9 mouse cellular contexts compared by ENCODE assay signal in the genomic region with DNA sequence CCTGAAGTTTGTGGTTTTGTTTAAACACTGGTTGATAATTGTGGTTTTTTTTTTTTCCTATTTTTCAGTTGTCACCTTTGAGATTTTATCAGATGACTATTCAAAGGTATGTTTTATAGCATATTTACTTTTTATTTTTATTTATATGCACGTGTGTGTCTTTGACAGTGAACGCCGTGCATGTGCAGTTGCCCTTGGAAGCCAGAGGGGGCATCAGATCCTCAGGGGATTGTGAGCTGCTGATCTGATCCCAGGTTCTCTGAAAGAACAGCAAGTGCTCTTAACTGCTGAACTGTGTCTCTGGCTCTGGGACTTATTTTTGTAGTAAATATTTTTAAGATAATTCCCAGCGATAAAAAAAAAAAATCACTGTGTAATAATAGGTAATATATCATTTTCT. TPM values are rescaled to one million over a fixed set of nuclear protein-coding genes. Genes with fewer than 3 reads are reported as not detected.
A peak's percentile ranks its signal among the peaks of the same experiment; 100 is the strongest.
DNase-seq lines count a peak whose midpoint lies in the region; ATAC-seq and TF ChIP-seq lines count a peak whose summit lies in the region.
"Had no signal": no experiment of that assay in that cellular context is flagged by ENCODE, and none has a peak within 500 bp of the region (broad histone marks: within the 10 kb centered on the region; RNA-seq: fewer than 3 reads in every experiment).

No protein-coding gene starts in this region.

- no peak for TF ChIP-seq EP300 in CH12.LX (IDR thresholded peaks at IDR 0.05; ENCODE audit: low read length)

- no peak for ATAC-seq in frontal cortex, adult (ENCODE audit: low TSS enrichment)
- ATAC-seq: intestine, embryonic 16.5 days had no signal

- H3K27me3 ChIP-seq in cerebellum, adult 2 months (ENCODE audit: control insufficient read depth, insufficient read depth, low read length), result no peaks in the 10 kb centered on the region
- no peaks in the 10 kb centered on the region for H3K27me3 ChIP-seq in CH12.LX (replicated peaks)

- in situ Hi-C loops in CH12.LX (cut with MboI; ENCODE audit: low pct_ligation_motif_present, low pct_unique_long_range_greater_than_20kb, low sequenced_read_pairs), result loop anchor here (25.0 kb wide), 1 partner anchor 305 kb away; no protein-coding TSS in a partner anchor

- H3K9ac ChIP-seq in CH12.LX (ENCODE audit: insufficient read depth, low read depth), result no peak overlapping the region

- dilution Hi-C loops in CH12.LX (cut with MboI; ENCODE audit: extremely low pct_ligation_motif_present, extremely low pct_unique_long_range_greater_than_20kb, low sequenced_read_pairs), result no loop called here

- peak; percentile 5; the same call in 1 of the 2 replicates for TF ChIP-seq RAD21 in CH12.LX (IDR thresholded peaks at IDR 0.05; ENCODE audit: low read depth, low read length)

- DNase-seq in cerebellum, adult 2 months, result no peak
- no peak for DNase-seq in cerebellum, postnatal 4 days (ENCODE audit: low spot score in 2 of 2)
- DNase-seq in layer of hippocampus, adult 2 months (ENCODE audit: low spot score in 2 of 2), result no peak
- DNase-seq in layer of hippocampus, postnatal 36 days, result no peak
- no peak for DNase-seq in CH12.LX (ENCODE audit: extremely low read depth)
- no peak for DNase-seq in MN1 (ENCODE audit: low spot score)

- no peak for TF ChIP-seq POLR2A in cerebellum, adult 2 months (IDR thresholded peaks at IDR 0.05; ENCODE audit: borderline replicate concordance, insufficient read depth, low read length)
- no peak for TF ChIP-seq POLR2A in CH12.LX (IDR thresholded peaks at IDR 0.05; ENCODE audit: low read depth, low read length)
- TF ChIP-seq POLR2A in cortical plate, adult 2 months (IDR thresholded peaks at IDR 0.05; ENCODE audit: extremely low read depth, insufficient read depth, low read length), result no peak

- peaks cover 62 to 97% of the 10 kb centered on the region in 2 experiments for H3K36me3 ChIP-seq in CH12.LX (replicated peaks in 1 of 2; ENCODE audit: control insufficient read depth in 1 of 2, insufficient read depth in 1 of 2, low read length in 1 of 2)

- TF ChIP-seq CTCF in cerebellum, adult 2 months (IDR thresholded peaks at IDR 0.05; ENCODE audit: borderline replicate concordance, insufficient read depth, low read depth, low read length), result peak; percentile 24; the same call in 1 of the 2 replicates
- peak; percentile 75 for TF ChIP-seq CTCF in layer of hippocampus, adult 2 months (conservative IDR thresholded peaks at IDR 0.05)
- TF ChIP-seq CTCF in CH12.LX (conservative IDR thresholded peaks at IDR 0.05 in 1 of 2, IDR thresholded peaks at IDR 0.05 in 1 of 2; ENCODE audit: low read depth in 2 of 2, low read length in 2 of 2), result peak; percentile 21 to 44; a peak in 2 of 4 replicates
- peak; percentile 20; the same call in 1 of the 2 replicates for TF ChIP-seq CTCF in cortical plate, adult 2 months (IDR thresholded peaks at IDR 0.05; ENCODE audit: extremely low read depth, insufficient read depth, low read length)

- H3K4me3 ChIP-seq in cerebellum, adult 2 months (replicated peaks; ENCODE audit: insufficient read depth, low read depth, low read length), result no peak overlapping the region
- no peak overlapping the region for H3K4me3 ChIP-seq in layer of hippocampus, adult 2 months
- no peak overlapping the region for H3K4me3 ChIP-seq in CH12.LX (replicated peaks in 1 of 3; ENCODE audit: low read depth in 2 of 3, low read length in 2 of 3, poor library complexity in 1 of 3)
- H3K4me3 ChIP-seq in cortical plate, adult 2 months (ENCODE audit: insufficient read depth, low read length), result no peak overlapping the region

- no peaks in the 10 kb centered on the region for H3K9me3 ChIP-seq in CH12.LX (replicated peaks; ENCODE audit: low read length)

- H3K4me2 ChIP-seq in CH12.LX (ENCODE audit: insufficient read depth, low read depth, poor library complexity, severe bottlenecking), result no peak overlapping the region

- H3K4me1 ChIP-seq in cerebellum, adult 2 months (ENCODE audit: control insufficient read depth, insufficient read depth, low read length), result no peaks in the 10 kb centered on the region
- no peaks in the 10 kb centered on the region for H3K4me1 ChIP-seq in CH12.LX (ENCODE audit: control insufficient read depth in 1 of 2, insufficient read depth in 2 of 2)
- no peaks in the 10 kb centered on the region for H3K4me1 ChIP-seq in cortical plate, adult 2 months (ENCODE audit: control insufficient read depth, insufficient read depth, low read length)

- H3K79me2 ChIP-seq in CH12.LX (replicated peaks; ENCODE audit: control insufficient read depth, extremely low read depth, insufficient read depth, poor library complexity, severe bottlenecking), result no peaks in the 10 kb centered on the region

- no peak overlapping the region for H3K27ac ChIP-seq in cerebellum, adult 2 months (ENCODE audit: insufficient read depth, low read length)
- no peak overlapping the region for H3K27ac ChIP-seq in layer of hippocampus, adult 2 months
- no peak overlapping the region for H3K27ac ChIP-seq in CH12.LX (ENCODE audit: insufficient read depth, low read depth)
- H3K27ac ChIP-seq in cortical plate, adult 2 months (ENCODE audit: insufficient read depth, low read length), result no peak overlapping the region

- 80% methylated on average over 4 of the region's 4 CpGs for WGBS in cerebellum, adult 2 months

TF ChIP-seq in CH12.LX, 34 proteins besides CTCF, POLR2A, EP300 and RAD21:
- no peak for TF ChIP-seq IRF4 (IDR thresholded peaks at IDR 0.05; ENCODE audit: low read depth, low read length)

RNA-seq across cellular contexts. Expression of a gene that starts 8.6 kb away (rescaled TPM):
- 14.9 and 16.6 TPM in 2 replicates for polyA plus RNA-seq in cerebellum, adult 2 months (2012; rRNA removed)
- 10 to 100 TPM; 19.7 to 20.7 TPM for total RNA-seq in layer of hippocampus, adult 2 months (2021)
- total RNA-seq in layer of hippocampus, postnatal 36 days (2021), result 10 to 100 TPM; 19.7 to 20.9 TPM
- total RNA-seq in CH12.LX (2012; rRNA removed) (10.9 and 14.4 TPM in 2 replicates), CH12.LX (2014; rRNA removed) (12.3 and 14.5 TPM in 2 replicates)
- 64.9 and 65.8 TPM in 2 replicates for polyA plus RNA-seq in CH12.LX (2012; ENCODE audit: insufficient read length, low read depth)
- polyA plus RNA-seq in cortical plate, adult 2 months (2012; rRNA removed), result 15.7 and 15.9 TPM in 2 replicates

RNA-seq across cellular contexts. Expression of a gene that starts 27.7 kb away (rescaled TPM):
- 0.15 and 0.16 TPM in 2 replicates for polyA plus RNA-seq in cerebellum, adult 2 months (2012; rRNA removed)
- total RNA-seq in layer of hippocampus, adult 2 months (2021), result 1 to 10 TPM; 3.9 to 4.0 TPM
- total RNA-seq in layer of hippocampus, postnatal 36 days (2021), result 1 to 10 TPM; 2.8 to 4.2 TPM
- total RNA-seq in CH12.LX (2012; rRNA removed) (0.34 and 0.42 TPM in 2 replicates), CH12.LX (2014; rRNA removed) (not detected in 2 replicates)
- polyA plus RNA-seq in CH12.LX (2012; ENCODE audit: insufficient read length, low read depth), result 0.19 TPM in 2 replicates
- polyA plus RNA-seq in cortical plate, adult 2 months (2012; rRNA removed), result 1.8 and 2.2 TPM in 2 replicates

Comparison
In these comparisons a context has a peak if more than half of its experiments do, and no peak if none do; other contexts are left out.
1. CTCF ChIP-seq: peak in every context shown above with its lines; median percentile 75 in layer of hippocampus, adult 2 months; 32 in CH12.LX; 24 in cerebellum, adult 2 months; 20 in cortical plate, adult 2 months.